Mouse (Mus musculus) cerebellum, adult 11-12 months (tissue): Measurements from ENCODE around the gene Lgr6.

Experiments
- DNase-seq: peaks from one replicate; pipeline ENCODE4 v3.0.0; 2022

Gene Lgr6

GRCm38 (mm10) chr1:135105124-135105523 is at the start of gene Lgr6:
Lgr6 (minus strand) TSS chr1:135105276.
- DNase-seq, result no peak

GRCm38 (mm10) chr1:135154411-135154959 is 49.4 kb upstream of the Lgr6 start:
- peak; percentile 82 for DNase-seq

GRCm38 (mm10) chr1:135154011-135154410 is 48.9 kb upstream of the Lgr6 start:
- DNase-seq, result no peak

GRCm38 (mm10) chr1:135148996-135149395 is 43.9 kb upstream of the Lgr6 start:
- DNase-seq, result peak; percentile 48

GRCm38 (mm10) chr1:135148476-135148875 is 43.4 kb upstream of the Lgr6 start:
- no peak for DNase-seq

GRCm38 (mm10) chr1:135147702-135148058 is 42.6 kb upstream of the Lgr6 start:
- DNase-seq, result no peak

- peak; percentile 87 for DNase-seq
Observed at GRCm38 (mm10) chr1:135146946-135147701, 42.0 kb upstream of the Lgr6 start.

GRCm38 (mm10) chr1:135146077-135146945 is 41.2 kb upstream of the Lgr6 start, which contains the start of gene Arl8a:
Arl8a (plus strand) TSS chr1:135146824.
- peak; percentile 90 for DNase-seq

- no peak for DNase-seq
Observed at GRCm38 (mm10) chr1:135143940-135144339, 38.9 kb upstream of the Lgr6 start.

GRCm38 (mm10) chr1:135142452-135142851 is 37.4 kb upstream of the Lgr6 start:
- DNase-seq, result no peak

- no peak for DNase-seq
Observed at GRCm38 (mm10) chr1:135139906-135140305, 34.8 kb upstream of the Lgr6 start.

GRCm38 (mm10) chr1:135136500-135136899 is 31.4 kb upstream of the Lgr6 start:
- no peak for DNase-seq

- DNase-seq, result no peak
Observed at GRCm38 (mm10) chr1:135135111-135135787, 30.2 kb upstream of the Lgr6 start.

- DNase-seq, result no peak
Observed at GRCm38 (mm10) chr1:135133678-135134435, 28.8 kb upstream of the Lgr6 start.

- DNase-seq, result no peak
Observed at GRCm38 (mm10) chr1:135132893-135133369, 27.9 kb upstream of the Lgr6 start.

- peak; percentile 75 for DNase-seq
Observed at GRCm38 (mm10) chr1:135132473-135132872, 27.4 kb upstream of the Lgr6 start, which contains the start of gene Ptpn7. Ptpn7 (plus strand) TSS chr1:135132700.

GRCm38 (mm10) chr1:135131560-135131959 is 26.5 kb upstream of the Lgr6 start:
- DNase-seq, result no peak

GRCm38 (mm10) chr1:135131034-135131433 is 26.0 kb upstream of the Lgr6 start:
- DNase-seq, result no peak

GRCm38 (mm10) chr1:135130376-135131018 is 25.4 kb upstream of the Lgr6 start:
- no peak for DNase-seq

- DNase-seq, result no peak
Observed at GRCm38 (mm10) chr1:135129543-135130183, 24.6 kb upstream of the Lgr6 start.

- no peak for DNase-seq
Observed at GRCm38 (mm10) chr1:135128986-135129385, 23.9 kb upstream of the Lgr6 start.
